Mouse (Mus musculus) MEL (cell line): ENCODE data around the gene Uchl4. TPM values are rescaled to one million over a fixed set of nuclear protein-coding genes. Genes with fewer than 3 reads are reported as not detected.

Experiments
- DNase-seq: peaks from one replicate; pipeline ENCODE4 v3.0.0; 2011; ENCODE audit warnings: low read depth, low spot score
- H3K27ac ChIP-seq: 2 replicates; pipeline ENCODE4 v1.5.1; 2012; ENCODE audit warnings: low read depth, mild to moderate bottlenecking, control low read depth, low read length, moderate library complexity; ENCODE audit not compliant: control insufficient read depth
- H3K27me3 ChIP-seq, 2 experiments: fragments of 150-350 bp in 1 of 2; sonication (generic) in 1 of 2; 2 replicates each; pipeline ENCODE4 v1.6.1; 2012; ENCODE audit warnings: low read length in 2 of 2, mild to moderate bottlenecking in 2 of 2, improper control_type of control experiment in 1 of 2, moderate library complexity in 1 of 2; ENCODE audit not compliant: insufficient read depth in 2 of 2, control insufficient read depth in 1 of 2
- H3K36me3 ChIP-seq, 2 experiments: 2 replicates each; pipeline ENCODE4 v1.6.1; 2012 to 2014; ENCODE audit warnings: low read length in 2 of 2, improper control_type of control experiment in 1 of 2, inconsistent platforms in 1 of 2, mild to moderate bottlenecking in 1 of 2; ENCODE audit not compliant: insufficient read depth in 2 of 2, control insufficient read depth in 1 of 2
- H3K4me1 ChIP-seq, 2 experiments: fragments of 150-350 bp in 1 of 2; sonication (generic) in 1 of 2; 2 replicates each; pipeline ENCODE4 v1.6.1; 2012; ENCODE audit warnings: low read length in 2 of 2, improper control_type of control experiment in 1 of 2, mild to moderate bottlenecking in 1 of 2; ENCODE audit not compliant: insufficient read depth in 2 of 2, control insufficient read depth in 1 of 2
- H3K4me3 ChIP-seq, 2 experiments: fragments of 150-350 bp in 1 of 2; sonication (generic) in 1 of 2; 2 replicates each; pipeline ENCODE4 v1.5.1; 2012; ENCODE audit warnings: low read depth in 2 of 2, low read length in 2 of 2, mild to moderate bottlenecking in 2 of 2, moderate library complexity in 2 of 2, control low read depth in 1 of 2, improper control_type of control experiment in 1 of 2; ENCODE audit not compliant: control insufficient read depth in 1 of 2, insufficient read depth in 1 of 2
- H3K79me2 ChIP-seq: 2 replicates; pipeline ENCODE4 v1.6.1; 2012; ENCODE audit warnings: mild to moderate bottlenecking, low read length, moderate library complexity; ENCODE audit not compliant: control insufficient read depth, poor library complexity, insufficient read depth
- H3K9ac ChIP-seq: 2 replicates; pipeline ENCODE4 v1.6.1; 2012; ENCODE audit warnings: low read depth, mild to moderate bottlenecking, control low read depth, low read length, moderate library complexity; ENCODE audit not compliant: control insufficient read depth, poor library complexity, severe bottlenecking
- H3K9me3 ChIP-seq: fragments of 150-350 bp; sonication (generic); replicated peaks from 2 replicates; pipeline ENCODE4 v1.6.1; 2012; ENCODE audit warnings: mild to moderate bottlenecking, low read length, improper control_type of control experiment, moderate library complexity; ENCODE audit not compliant: insufficient read depth
- E2F4 ChIP-seq: IDR thresholded peaks from 2 replicates; pipeline ENCODE4 v1.6.1; 2011; ENCODE audit warnings: low read depth, low read length, improper control_type of control experiment, borderline replicate concordance
- ELF1 ChIP-seq: IDR thresholded peaks from 2 replicates; pipeline ENCODE4 v1.6.1; 2014; ENCODE audit warnings: low read depth, mild to moderate bottlenecking, inconsistent platforms, low read length, improper control_type of control experiment, moderate library complexity
- ETS1 ChIP-seq: IDR thresholded peaks from 2 replicates; pipeline ENCODE4 v1.6.1; 2012; ENCODE audit warnings: low read depth, mild to moderate bottlenecking, inconsistent platforms, low read length, improper control_type of control experiment, moderate library complexity
- GABPA ChIP-seq: IDR thresholded peaks from 2 replicates; pipeline ENCODE4 v1.6.1; 2012; ENCODE audit warnings: low read depth, mild to moderate bottlenecking, inconsistent platforms, low read length, improper control_type of control experiment, moderate library complexity
- HCFC1 ChIP-seq: IDR thresholded peaks from 2 replicates; pipeline ENCODE4 v1.6.1; 2012; ENCODE audit warnings: low read depth, mild to moderate bottlenecking, inconsistent platforms, low read length, improper control_type of control experiment, moderate library complexity
- KAT2A ChIP-seq: conservative IDR thresholded peaks from 2 replicates; pipeline ENCODE4 v1.6.1; 2012; ENCODE audit warnings: low read depth, low read length, improper control_type of control experiment, inconsistent platforms
- MAX ChIP-seq: IDR thresholded peaks from 2 replicates; pipeline ENCODE4 v1.6.1; 2011; ENCODE audit warnings: low read length, improper control_type of control experiment
- MAZ ChIP-seq: IDR thresholded peaks from 2 replicates; pipeline ENCODE4 v1.6.1; 2012; ENCODE audit warnings: low read depth, mild to moderate bottlenecking, inconsistent platforms, low read length, improper control_type of control experiment
- NELFE ChIP-seq: IDR thresholded peaks from 2 replicates; pipeline ENCODE4 v1.6.1; 2011; ENCODE audit warnings: low read depth, low read length, improper control_type of control experiment
- NRF1 ChIP-seq: IDR thresholded peaks from 2 replicates; pipeline ENCODE4 v1.6.1; 2014; ENCODE audit warnings: low read depth, mild to moderate bottlenecking, inconsistent platforms, low read length, improper control_type of control experiment, moderate library complexity; ENCODE audit not compliant: poor library complexity, insufficient read depth, severe bottlenecking
- POLR2A ChIP-seq, 2 experiments: IDR thresholded peaks; 2 replicates each; pipeline ENCODE4 v1.6.1; 2011 to 2012; ENCODE audit warnings: low read length in 2 of 2, mild to moderate bottlenecking in 2 of 2, control low read depth in 1 of 2, improper control_type of control experiment in 1 of 2, low read depth in 1 of 2, moderate library complexity in 1 of 2; ENCODE audit not compliant: control insufficient read depth in 1 of 2, insufficient read depth in 1 of 2, poor library complexity in 1 of 2
- POLR2AphosphoS2 ChIP-seq: IDR thresholded peaks from 2 replicates; pipeline ENCODE4 v1.6.1; 2011; ENCODE audit warnings: low read length, improper control_type of control experiment
- RCOR1 ChIP-seq: IDR thresholded peaks from 2 replicates; pipeline ENCODE4 v1.6.1; 2012; ENCODE audit warnings: low read depth, mild to moderate bottlenecking, inconsistent platforms, low read length, improper control_type of control experiment
- SMC3 ChIP-seq: IDR thresholded peaks from 2 replicates; pipeline ENCODE4 v1.6.1; 2011; ENCODE audit warnings: low read depth, low read length, improper control_type of control experiment
- TBP ChIP-seq: IDR thresholded peaks from 2 replicates; pipeline ENCODE4 v1.8.0; 2011; ENCODE audit warnings: low read depth, low read length, improper control_type of control experiment
- TCF12 ChIP-seq: IDR thresholded peaks from 2 replicates; pipeline ENCODE4 v1.6.1; 2014; ENCODE audit warnings: low read depth, mild to moderate bottlenecking, inconsistent platforms, low read length, improper control_type of control experiment, moderate library complexity
- UBTF ChIP-seq: IDR thresholded peaks from 2 replicates; pipeline ENCODE4 v1.6.1; 2012; ENCODE audit warnings: low read depth, mild to moderate bottlenecking, inconsistent platforms, low read length, improper control_type of control experiment, moderate library complexity, borderline replicate concordance; ENCODE audit not compliant: insufficient read depth
- USF2 ChIP-seq, 2 experiments: IDR thresholded peaks; 2 replicates each; pipeline ENCODE4 v1.6.1; 2011 to 2012; ENCODE audit warnings: improper control_type of control experiment in 2 of 2, low read length in 2 of 2, borderline replicate concordance in 1 of 2, inconsistent platforms in 1 of 2, low read depth in 1 of 2, mild to moderate bottlenecking in 1 of 2; ENCODE audit not compliant: insufficient read depth in 1 of 2
- ZNF384 ChIP-seq: IDR thresholded peaks from 2 replicates; pipeline ENCODE4 v1.6.1; 2012; ENCODE audit warnings: low read depth, mild to moderate bottlenecking, inconsistent platforms, low read length, improper control_type of control experiment
- polyA plus RNA-seq, 2 experiments: library from polyadenylated mRNA; stranded (reverse) in 1 of 2; unstranded in 1 of 2; fragments of >175 nt in 1 of 2; fragments of >200 nt in 1 of 2; gene quantifications; 2 replicates each; pipeline versions ENCODE4 v1.2.1 to v1.2.4; 2012; ENCODE audit warnings: low replicate concordance in 2 of 2, low read depth in 1 of 2; ENCODE audit not compliant: insufficient read length in 2 of 2, insufficient read depth in 1 of 2, missing spikeins in 1 of 2
- total RNA-seq: library from RNA; depleted of rRNA; stranded (reverse); fragments of 300-350 nt; gene quantifications from 2 replicates; pipeline ENCODE4 v1.2.3, GENCODE M21; 2012

Gene Uchl4
- total and polyA plus RNA-seq, 3 experiments: 0.27 to 7.4 TPM; not detected in 1

- no peak overlapping the region for H3K4me3 ChIP-seq
- no peaks in the 10 kb centered on the region; a peak in 1 of 4 replicates for H3K36me3 ChIP-seq
- DNase-seq: no peak
These were observed 7.4 kb downstream of the Uchl4 start for GRCm38 (mm10) chr9:64242381-64242831.

GRCm38 (mm10) chr9:64249371-64249770 is 14.4 kb downstream of the Uchl4 start:
- DNase-seq: no peak
- no peak overlapping the region for H3K27ac ChIP-seq
- H3K4me3 ChIP-seq: no peak overlapping the region
- no peaks in the 10 kb centered on the region for H3K9me3 ChIP-seq
- no peaks in the 10 kb centered on the region for H3K27me3 ChIP-seq
- no peak overlapping the region for H3K9ac ChIP-seq
- TF ChIP-seq POLR2AphosphoS2 (no peak), USF2 (IDR thresholded peaks at IDR 0.05; ENCODE audit: borderline replicate concordance in 1 of 2, insufficient read depth in 1 of 2, low read depth in 1 of 2, low read length in 2 of 2) (no peak), E2F4 (no peak), HCFC1 (no peak), MAX (no peak), TCF12 (no peak), GABPA (no peak), KAT2A (no peak), MAZ (no peak), UBTF (no peak), NELFE (no peak), ELF1 (no peak), TBP (no peak), NRF1 (no peak), SMC3 (no peak), RCOR1 (no peak), POLR2A (IDR thresholded peaks at IDR 0.05; ENCODE audit: control insufficient read depth in 1 of 2, insufficient read depth in 1 of 2, low read depth in 1 of 2, low read length in 2 of 2, poor library complexity in 1 of 2) (no peak)
- H3K36me3 ChIP-seq: peaks cover 0 to 8% of the 10 kb centered on the region in 2 experiments; a peak in 2 of 4 replicates
- H3K4me1 ChIP-seq: peaks cover 7 to 9% of the 10 kb centered on the region in 2 experiments; a peak in 3 of 4 replicates
- peaks cover 13% of the 10 kb centered on the region for H3K79me2 ChIP-seq

More at GRCm38 (mm10) chr9:64242381-64242831, 7.4 kb downstream of the Uchl4 start:
- Histone ChIP-seq H3K9ac (no peak overlapping the region), H3K4me1 (no peaks in the 10 kb centered on the region), H3K9me3 (no peaks in the 10 kb centered on the region), H3K27ac (no peak overlapping the region), H3K27me3 (no peaks in the 10 kb centered on the region), H3K79me2 (peaks cover 1% of the 10 kb centered on the region; the same call in 1 of the 2 replicates)
- TF ChIP-seq UBTF: no peak
- peak; percentile 68 for TF ChIP-seq ZNF384
- no peak for TF ChIP-seq ETS1
